Mouse (Mus musculus) kidney, embryonic 14.5 days (tissue): ENCODE measurements around the gene Zbtb16. TPM values are rescaled to one million over a fixed set of nuclear protein-coding genes. Genes with fewer than 3 reads are reported as not detected.

ENCODE experiments used
- ATAC-seq: fragments of 200-750 bp; cut with Nextera tagmentation; 2 replicates; pipeline ENCODE4 v1.8.0; 2017; ENCODE audit warnings: moderate number of reproducible peaks, mild to moderate bottlenecking, moderate TSS enrichment, moderate library complexity; ENCODE audit not compliant: low FRiP score, low TSS enrichment
- H3K27ac ChIP-seq: fragments of 300-500 bp; sonication (generic); 2 replicates; pipeline ENCODE4 v1.5.1; 2014; ENCODE audit warnings: low read depth, mild to moderate bottlenecking, low read length, moderate library complexity, mixed read lengths
- H3K27me3 ChIP-seq: fragments of 300-500 bp; sonication (generic); 2 replicates; pipeline ENCODE4 v1.6.1; 2014; ENCODE audit warnings: mild to moderate bottlenecking, low read length; ENCODE audit not compliant: control insufficient read depth, insufficient read depth
- H3K36me3 ChIP-seq: fragments of 300-500 bp; sonication (generic); 2 replicates; pipeline ENCODE4 v1.6.1; 2014; ENCODE audit warnings: low read length, mixed read lengths; ENCODE audit not compliant: control insufficient read depth, insufficient read depth
- H3K4me1 ChIP-seq: fragments of 300-500 bp; sonication (generic); 2 replicates; pipeline ENCODE4 v1.6.1; 2014; ENCODE audit warnings: low read length, mixed read lengths; ENCODE audit not compliant: control insufficient read depth, insufficient read depth
- H3K4me2 ChIP-seq: fragments of 300-500 bp; sonication (generic); replicated peaks from 2 replicates; pipeline ENCODE4 v1.6.1; 2014; ENCODE audit warnings: low read depth, mild to moderate bottlenecking, low read length
- H3K4me3 ChIP-seq: fragments of 300-500 bp; sonication (generic); 2 replicates; pipeline ENCODE4 v1.5.1; 2014; ENCODE audit warnings: mild to moderate bottlenecking, low read length
- H3K9ac ChIP-seq: fragments of 300-500 bp; sonication (generic); 2 replicates; pipeline ENCODE4 v1.6.1; 2014; ENCODE audit warnings: low read depth, mild to moderate bottlenecking, low read length, moderate library complexity
- H3K9me3 ChIP-seq: fragments of 300-500 bp; sonication (generic); 2 replicates; pipeline ENCODE4 v1.6.1; 2016; ENCODE audit warnings: low read length; ENCODE audit not compliant: control insufficient read depth
- WGBS: fragments of 180-500 bp; shearing (Covaris S2); extraction: QIAGEN DNeasy Blood & Tissue Kit; methylation state at CpG from one replicate; pipeline ENCODE4 v1.1.7; 2014; 5-methylcytosine and 5-hydroxymethylcytosine counted together
- polyA plus RNA-seq: library from polyadenylated mRNA; unstranded; fragments of >200 nt; fragmentation: Nextera tagmentation; extraction: Ambion mirVana; gene quantifications from 2 replicates; pipeline ENCODE4 v1.2.1, GENCODE M21; 2014

Zbtb16 gene
- polyA plus RNA-seq, 1 experiment from 2014 or later, result 0.49 TPM

GRCm38 (mm10) chr9:48711296-48711781 is 124.7 kb downstream of the Zbtb16 start:
- H3K4me3 ChIP-seq, result no peak overlapping the region
- peaks cover 25% of the 10 kb centered on the region for H3K4me1 ChIP-seq
- no peaks in the 10 kb centered on the region for H3K27me3 ChIP-seq
- no peaks in the 10 kb centered on the region for H3K9me3 ChIP-seq
- ATAC-seq, result peak; percentile 4; the same call in 1 of the 2 replicates
- H3K36me3 ChIP-seq, result no peaks in the 10 kb centered on the region
- H3K4me2 ChIP-seq, result no peak overlapping the region
- H3K27ac ChIP-seq, result no peak overlapping the region
- H3K9ac ChIP-seq, result no peak overlapping the region
- 14% methylated on average over 9 of the region's 9 CpGs for WGBS

GRCm38 (mm10) chr9:48710355-48711295 is 125.4 kb downstream of the Zbtb16 start:
- Histone ChIP-seq H3K4me3 (no peak overlapping the region), H3K4me2 (no peak overlapping the region), H3K9me3 (no peaks in the 10 kb centered on the region), H3K36me3 (no peaks in the 10 kb centered on the region), H3K27me3 (no peaks in the 10 kb centered on the region), H3K9ac (no peak overlapping the region), H3K27ac (peak overlapping the region; percentile 47; the same call in 1 of the 2 replicates), H3K4me1 (peaks cover 25% of the 10 kb centered on the region)
- 7% methylated on average over 17 of the region's 17 CpGs for WGBS
- ATAC-seq, result peak; percentile 85

- no peaks in the 10 kb centered on the region for H3K27me3 ChIP-seq
- no peak overlapping the region for H3K27ac ChIP-seq
- H3K4me2 ChIP-seq, result no peak overlapping the region
- no peak overlapping the region for H3K4me3 ChIP-seq
- ATAC-seq, result no peak
- no peaks in the 10 kb centered on the region for H3K36me3 ChIP-seq
- 85% methylated on average over 6 of the region's 6 CpGs for WGBS
- no peaks in the 10 kb centered on the region for H3K9me3 ChIP-seq
- no peak overlapping the region for H3K9ac ChIP-seq
- H3K4me1 ChIP-seq, result peaks cover 25% of the 10 kb centered on the region
Measured at GRCm38 (mm10) chr9:48707824-48708229, 128.2 kb downstream of the Zbtb16 start.

GRCm38 (mm10) chr9:48707134-48707823 is 128.7 kb downstream of the Zbtb16 start:
- no peak overlapping the region for H3K4me3 ChIP-seq
- no peak overlapping the region for H3K9ac ChIP-seq
- no peak overlapping the region for H3K4me2 ChIP-seq
- no peak for ATAC-seq
- H3K36me3 ChIP-seq, result no peaks in the 10 kb centered on the region
- H3K4me1 ChIP-seq, result peaks cover 25% of the 10 kb centered on the region
- no peaks in the 10 kb centered on the region for H3K9me3 ChIP-seq
- no peak overlapping the region for H3K27ac ChIP-seq
- 54% methylated on average over 14 of the region's 14 CpGs for WGBS
- no peaks in the 10 kb centered on the region; the same call in 1 of the 2 replicates for H3K27me3 ChIP-seq

GRCm38 (mm10) chr9:48701296-48701695 is 134.7 kb downstream of the Zbtb16 start:
- WGBS, result 74% methylated on average over 4 of the region's 4 CpGs
- no peak overlapping the region for H3K27ac ChIP-seq
- H3K36me3 ChIP-seq, result no peaks in the 10 kb centered on the region
- no peak for ATAC-seq
- H3K4me1 ChIP-seq, result peaks cover 5% of the 10 kb centered on the region; the same call in 1 of the 2 replicates
- no peaks in the 10 kb centered on the region; the same call in 1 of the 2 replicates for H3K27me3 ChIP-seq
- H3K9me3 ChIP-seq, result no peaks in the 10 kb centered on the region
- H3K9ac ChIP-seq, result no peak overlapping the region
- no peak overlapping the region for H3K4me3 ChIP-seq
- no peak overlapping the region for H3K4me2 ChIP-seq

GRCm38 (mm10) chr9:48700871-48701270 is 135.2 kb downstream of the Zbtb16 start:
- Histone ChIP-seq H3K4me1 (peaks cover 5% of the 10 kb centered on the region; the same call in 1 of the 2 replicates), H3K9ac (no peak overlapping the region), H3K4me2 (no peak overlapping the region), H3K27ac (no peak overlapping the region), H3K9me3 (no peaks in the 10 kb centered on the region), H3K36me3 (no peaks in the 10 kb centered on the region), H3K4me3 (no peak overlapping the region), H3K27me3 (no peaks in the 10 kb centered on the region; the same call in 1 of the 2 replicates)
- no peak for ATAC-seq
- 39% methylated on average over 8 of the region's 8 CpGs for WGBS

- 70% methylated on average over 2 of the region's 2 CpGs for WGBS
- peaks cover 19% of the 10 kb centered on the region; the same call in 1 of the 2 replicates for H3K4me1 ChIP-seq
Measured at GRCm38 (mm10) chr9:48697470-48697815, 138.6 kb downstream of the Zbtb16 start.

GRCm38 (mm10) chr9:48696731-48697469 is 139.1 kb downstream of the Zbtb16 start:
- WGBS, result 40% methylated on average over 11 of the region's 12 CpGs
- no peak for ATAC-seq
- H3K27me3 ChIP-seq, result no peaks in the 10 kb centered on the region; the same call in 1 of the 2 replicates
- no peak overlapping the region for H3K27ac ChIP-seq
- no peak overlapping the region for H3K4me3 ChIP-seq
- no peaks in the 10 kb centered on the region for H3K36me3 ChIP-seq
- 0 out of 2 replicates have a peak overlapping the region, but pooled peaks have one; percentile 4 for H3K9ac ChIP-seq
- peaks cover 19% of the 10 kb centered on the region; the same call in 1 of the 2 replicates for H3K4me1 ChIP-seq
- H3K9me3 ChIP-seq, result no peaks in the 10 kb centered on the region
- H3K4me2 ChIP-seq, result no peak overlapping the region

More at GRCm38 (mm10) chr9:48697470-48697815, 138.6 kb downstream of the Zbtb16 start:
- H3K9me3 ChIP-seq, result no peaks in the 10 kb centered on the region
- ATAC-seq, result no peak
- H3K27ac ChIP-seq, result no peak overlapping the region
- no peak overlapping the region for H3K9ac ChIP-seq
- H3K36me3 ChIP-seq, result no peaks in the 10 kb centered on the region
- H3K4me3 ChIP-seq, result no peak overlapping the region
- H3K27me3 ChIP-seq, result no peaks in the 10 kb centered on the region; the same call in 1 of the 2 replicates
- H3K4me2 ChIP-seq, result no peak overlapping the region
